Mouse (Mus musculus) lung, adult 2 months (tissue): ENCODE data around the gene Tcf7l2. TPM values are rescaled to one million over a fixed set of nuclear protein-coding genes. Genes with fewer than 3 reads are reported as not detected.
A peak's percentile ranks its signal among the peaks of the same experiment; 100 is the strongest.

Source experiments
- DNase-seq: peaks from one replicate; pipeline ENCODE4 v3.0.0; 2022
- H3K4me1 ChIP-seq: fragments of 200-500 bp; 2 replicates; pipeline ENCODE4 v1.6.1; 2011; ENCODE audit warnings: low read length; ENCODE audit not compliant: control insufficient read depth, insufficient read depth
- H3K4me3 ChIP-seq: fragments of 200-500 bp; replicated peaks from 2 replicates; pipeline ENCODE3; 2011; ENCODE audit warnings: low read depth, mild to moderate bottlenecking, control low read depth, low read length; ENCODE audit errors: extremely low read depth
- CTCF ChIP-seq: fragments of 200-500 bp; IDR thresholded peaks from 2 replicates; pipeline ENCODE4 v1.5.1; 2011; ENCODE audit warnings: mild to moderate bottlenecking, low read length, control low read depth; ENCODE audit not compliant: insufficient read depth
- POLR2A ChIP-seq: fragments of 200-500 bp; IDR thresholded peaks from 2 replicates; pipeline ENCODE4 v1.6.1; 2011; ENCODE audit warnings: low read depth, mild to moderate bottlenecking, control low read depth, low read length, borderline replicate concordance; ENCODE audit errors: extremely low read depth
- WGBS: fragments of 180-500 bp; shearing (Covaris S2); methylation state at CpG from one replicate; pipeline ENCODE4 v1.1.7; 2018; 5-methylcytosine and 5-hydroxymethylcytosine counted together
- polyA plus RNA-seq: library from polyadenylated mRNA; depleted of rRNA; stranded (reverse); fragments of >200 nt; gene quantifications from 2 replicates; pipeline ENCODE4 v1.2.3, GENCODE M21; 2012

Gene Tcf7l2
- polyA plus RNA-seq, 1 experiment: 18.5 TPM

GRCm38 (mm10) chr19:55830976-55831559 lies 89.4 kb downstream of the Tcf7l2 start:
- no peak for TF ChIP-seq CTCF
- no peak for TF ChIP-seq POLR2A
- H3K4me1 ChIP-seq: peaks cover 2% of the 10 kb centered on the region
- WGBS: 75% methylated on average over 9 of the region's 9 CpGs
- H3K4me3 ChIP-seq: no peak overlapping the region
- no peak for DNase-seq

GRCm38 (mm10) chr19:55832122-55832521 lies 90.5 kb downstream of the Tcf7l2 start:
- TF ChIP-seq CTCF: no peak
- no peak for TF ChIP-seq POLR2A
- WGBS: 86% methylated on average over 4 of the region's 4 CpGs
- no peak overlapping the region for H3K4me3 ChIP-seq
- no peak for DNase-seq
- H3K4me1 ChIP-seq: no peaks in the 10 kb centered on the region; the same call in 1 of the 2 replicates

- TF ChIP-seq CTCF (no peak), POLR2A (no peak)
- Histone ChIP-seq H3K4me3 (no peak overlapping the region), H3K4me1 (peaks cover 9% of the 10 kb centered on the region)
- WGBS: 77% methylated on average over 4 of the region's 4 CpGs
- no peak for DNase-seq
Observed at GRCm38 (mm10) chr19:55833807-55834385, 92.3 kb downstream of the Tcf7l2 start.

- no peak for DNase-seq
- no peak for TF ChIP-seq CTCF
- no peak for TF ChIP-seq POLR2A
- Histone ChIP-seq H3K4me1 (peaks cover 17% of the 10 kb centered on the region), H3K4me3 (no peak overlapping the region)
- WGBS: 89% methylated on average over 5 of the region's 5 CpGs
Observed at GRCm38 (mm10) chr19:55836930-55837687, 95.5 kb downstream of the Tcf7l2 start.

- H3K4me3 ChIP-seq: no peak overlapping the region
Observed at GRCm38 (mm10) chr19:55837924-55838323, 96.3 kb downstream of the Tcf7l2 start.

GRCm38 (mm10) chr19:55838389-55839035 lies 96.9 kb downstream of the Tcf7l2 start:
- 44% methylated on average over 5 of the region's 5 CpGs for WGBS
- peaks cover 17% of the 10 kb centered on the region for H3K4me1 ChIP-seq
- no peak for TF ChIP-seq POLR2A
- TF ChIP-seq CTCF: no peak
- DNase-seq: no peak
- H3K4me3 ChIP-seq: no peak overlapping the region

More at GRCm38 (mm10) chr19:55837924-55838323, 96.3 kb downstream of the Tcf7l2 start:
- peaks cover 17% of the 10 kb centered on the region for H3K4me1 ChIP-seq
- DNase-seq: no peak
- TF ChIP-seq CTCF (no peak), POLR2A (peak; percentile 13; the same call in 1 of the 2 replicates)
- WGBS: 24% methylated on average over 9 of the region's 9 CpGs

GRCm38 (mm10) chr19:55839036-55839555 lies 97.5 kb downstream of the Tcf7l2 start:
- Histone ChIP-seq H3K4me3 (no peak overlapping the region), H3K4me1 (peaks cover 17% of the 10 kb centered on the region)
- 28% methylated on average over 10 of the region's 10 CpGs for WGBS
- no peak for DNase-seq
- TF ChIP-seq CTCF (no peak), POLR2A (no peak)

- WGBS: 73% methylated on average over 10 of the region's 10 CpGs
- no peak for DNase-seq
- H3K4me1 ChIP-seq: peaks cover 17% of the 10 kb centered on the region
- TF ChIP-seq CTCF: no peak
- no peak for TF ChIP-seq POLR2A
- H3K4me3 ChIP-seq: no peak overlapping the region
Observed at GRCm38 (mm10) chr19:55840499-55841121, 99.0 kb downstream of the Tcf7l2 start.

- WGBS: 58% methylated on average over 7 of the region's 7 CpGs
- no peak overlapping the region for H3K4me3 ChIP-seq
- no peak for DNase-seq
- no peak for TF ChIP-seq CTCF
- no peak for TF ChIP-seq POLR2A
- peaks cover 17% of the 10 kb centered on the region for H3K4me1 ChIP-seq
Observed at GRCm38 (mm10) chr19:55842046-55842445, 100.4 kb downstream of the Tcf7l2 start.
